12 mouse cellular contexts compared by ENCODE assay signal in genomic region chr13:9239631-9240236, GRCm38 (mm10). TPM values are rescaled to one million over a fixed set of nuclear protein-coding genes. Genes with fewer than 3 reads are reported as not detected.
DNase-seq lines count a peak whose midpoint lies in the region; ATAC-seq lines count a peak whose summit lies in the region.
"Had no signal": no experiment of that assay in that cellular context is flagged by ENCODE, and none has a peak within 500 bp of the region (broad histone marks: within the 10 kb centered on the region; RNA-seq: fewer than 3 reads in every experiment).

No protein-coding gene starts in this region.

- H3K27me3 ChIP-seq in midbrain, embryonic 16.5 days (ENCODE audit: control insufficient read depth, insufficient read depth, low read depth, low read length): no peaks in the 10 kb centered on the region
- no peaks in the 10 kb centered on the region for H3K27me3 ChIP-seq in intestine, embryonic 16.5 days (replicated peaks; ENCODE audit: control insufficient read depth, insufficient read depth, low read length)

- WGBS in midbrain, embryonic 16.5 days: 88% methylated on average over 12 of the region's 12 CpGs
- 89% methylated on average over 12 of the region's 12 CpGs for WGBS in intestine, embryonic 16.5 days

- H3K27ac ChIP-seq in midbrain, embryonic 16.5 days (ENCODE audit: low read length): no peak overlapping the region
- no peak overlapping the region for H3K27ac ChIP-seq in intestine, embryonic 16.5 days (ENCODE audit: low read length)
- H3K27ac ChIP-seq: limb, embryonic 10.5 days; stomach, postnatal 0 days had no signal

- no peaks in the 10 kb centered on the region for H3K36me3 ChIP-seq in midbrain, embryonic 16.5 days (ENCODE audit: control insufficient read depth, insufficient read depth, low read length)
- no peaks in the 10 kb centered on the region for H3K36me3 ChIP-seq in intestine, embryonic 16.5 days (ENCODE audit: control insufficient read depth, insufficient read depth, low read length)
- H3K36me3 ChIP-seq: limb, embryonic 10.5 days had no signal

- no peaks in the 10 kb centered on the region for H3K9me3 ChIP-seq in midbrain, embryonic 16.5 days (replicated peaks; ENCODE audit: control insufficient read depth, low read length, poor library complexity, severe bottlenecking)
- no peaks in the 10 kb centered on the region for H3K9me3 ChIP-seq in intestine, embryonic 16.5 days (ENCODE audit: control insufficient read depth, low read length)
- H3K9me3 ChIP-seq: limb, embryonic 10.5 days had no signal

- no peak for ATAC-seq in midbrain, embryonic 16.5 days
- no peak for ATAC-seq in intestine, embryonic 16.5 days

- DNase-seq in right cerebral cortex, adult 18-20 months: peak; percentile 92
- DNase-seq in right cerebral cortex, postnatal 4 days: no peak
- DNase-seq in frontal cortex, postnatal 10 days (ENCODE audit: low spot score in 2 of 2): peak; percentile 36 to 43
- DNase-seq in left cerebral cortex, adult 9 months (ENCODE audit: low spot score in 2 of 2): peak; percentile 73 to 86
- no peak for DNase-seq in lung, postnatal 25 days (ENCODE audit: low spot score)
- DNase-seq: lung, embryonic 14.5 days; midbrain, embryonic 14.5 days had no signal

- H3K4me2 ChIP-seq in midbrain, embryonic 16.5 days (ENCODE audit: low read length): no peak overlapping the region
- no peak overlapping the region for H3K4me2 ChIP-seq in intestine, embryonic 16.5 days (ENCODE audit: low read depth, low read length)
- H3K4me2 ChIP-seq: lung, embryonic 14.5 days had no signal

- H3K4me1 ChIP-seq in midbrain, embryonic 16.5 days (ENCODE audit: control insufficient read depth, insufficient read depth, low read length): no peaks in the 10 kb centered on the region
- H3K4me1 ChIP-seq in intestine, embryonic 16.5 days (ENCODE audit: control insufficient read depth, insufficient read depth, low read length): no peaks in the 10 kb centered on the region
- H3K4me1 ChIP-seq: limb, embryonic 10.5 days had no signal

- no peak overlapping the region for H3K9ac ChIP-seq in midbrain, embryonic 16.5 days (ENCODE audit: low read depth, low read length)
- H3K9ac ChIP-seq in intestine, embryonic 16.5 days (ENCODE audit: low read depth, low read length): no peak overlapping the region
- H3K9ac ChIP-seq: lung, embryonic 14.5 days had no signal

- H3K4me3 ChIP-seq in midbrain, embryonic 16.5 days (ENCODE audit: low read depth, low read length): no peak overlapping the region
- H3K4me3 ChIP-seq in intestine, embryonic 16.5 days (ENCODE audit: low read length): no peak overlapping the region
- H3K4me3 ChIP-seq: erythroblast, embryonic 14.5 days; limb, embryonic 10.5 days had no signal

RNA-seq across cellular contexts. Expression of gene Dip2c, which starts 36.6 kb away (rescaled TPM):
- polyA plus RNA-seq in midbrain, embryonic 16.5 days (2015; fragmentation: Nextera tagmentation; extraction: Ambion mirVana): 12.9 and 13.8 TPM in 2 replicates
- polyA plus RNA-seq in intestine, embryonic 16.5 days (2015; fragmentation: Nextera tagmentation; extraction: Ambion mirVana): 2.3 and 3.1 TPM in 2 replicates

Comparison
In these comparisons a context has a peak if more than half of its experiments do, and no peak if none do; other contexts are left out.
1. DNase-seq: peak in right cerebral cortex, adult 18-20 months (single experiment), frontal cortex, postnatal 10 days (2 of 2) and left cerebral cortex, adult 9 months (2 of 2); none in right cerebral cortex, postnatal 4 days (single experiment) and lung, postnatal 25 days (single experiment).